Mouse (Mus musculus) stomach, embryonic 15.5 days (tissue): ENCODE measurements at regions not wholly inside any gene's neighbourhood (a gene's known extent, or its start where the extent isn't known, plus 50 kb on each side); places are given as distances from the start of the nearest gene placed in this dataset.
A peak's percentile ranks its signal among the peaks of the same experiment; 100 is the strongest.
"Not testable (repeated sequence)": the region's sequence is repeated elsewhere in the genome, so short reads cannot be mapped to it uniquely, and the experiment has no call there.

Experiments
- ATAC-seq: fragments of 200-750 bp; cut with Nextera tagmentation; 2 replicates; pipeline ENCODE4 v1.8.0; 2017; ENCODE audit warnings: low read depth, moderate number of reproducible peaks, moderate TSS enrichment; ENCODE audit not compliant: insufficient read depth, low FRiP score
- H3K27ac ChIP-seq: fragments of 300-500 bp; sonication (generic); 2 replicates; pipeline ENCODE4 v1.5.1; 2015; ENCODE audit warnings: mild to moderate bottlenecking, inconsistent platforms
- H3K27me3 ChIP-seq: fragments of 300-500 bp; sonication (generic); replicated peaks from 2 replicates; pipeline ENCODE4 v1.6.1; 2015; ENCODE audit warnings: inconsistent platforms
- H3K36me3 ChIP-seq: fragments of 300-500 bp; sonication (generic); 2 replicates; pipeline ENCODE4 v1.6.1; 2015; ENCODE audit warnings: inconsistent platforms
- H3K4me1 ChIP-seq: fragments of 300-500 bp; sonication (generic); 2 replicates; pipeline ENCODE4 v1.6.1; 2015; ENCODE audit warnings: inconsistent platforms
- H3K4me2 ChIP-seq: fragments of 300-500 bp; sonication (generic); 2 replicates; pipeline ENCODE4 v1.6.1; 2015; ENCODE audit warnings: mild to moderate bottlenecking, inconsistent platforms
- H3K4me3 ChIP-seq: fragments of 300-500 bp; sonication (generic); replicated peaks from 2 replicates; pipeline ENCODE4 v1.5.1; 2015; ENCODE audit warnings: inconsistent platforms
- H3K9ac ChIP-seq: fragments of 300-500 bp; sonication (generic); 2 replicates; pipeline ENCODE4 v1.6.1; 2015; ENCODE audit warnings: inconsistent platforms
- H3K9me3 ChIP-seq: fragments of 300-500 bp; sonication (generic); 2 replicates; pipeline ENCODE4 v1.6.1; 2016; ENCODE audit warnings: inconsistent platforms
- WGBS: fragments of 180-500 bp; shearing (Covaris S2); methylation state at CpG from one replicate; pipeline ENCODE4 v1.1.7; 2015; 5-methylcytosine and 5-hydroxymethylcytosine counted together

DNA sequence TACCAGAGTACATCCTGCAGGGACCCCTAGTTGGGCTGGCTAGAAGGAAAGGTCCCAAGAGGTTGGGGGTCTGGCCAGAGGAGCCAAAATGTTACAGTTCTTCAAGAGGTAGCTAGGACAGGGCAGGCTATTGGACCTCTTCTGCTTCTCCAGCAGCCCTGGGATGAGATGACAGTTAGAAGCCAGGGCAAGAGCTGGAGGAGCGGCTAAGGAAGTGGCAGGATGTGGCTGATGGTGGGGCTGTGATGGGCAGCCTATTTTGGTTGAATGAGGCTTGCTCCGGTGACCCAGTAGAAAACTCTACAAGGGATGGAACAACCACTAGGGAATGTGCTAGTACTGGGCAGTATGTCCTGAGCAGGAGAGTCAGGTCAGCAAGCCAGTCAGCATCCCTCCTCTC, 82.8 kb downstream of the Ddx11 start:
- no peak for ATAC-seq
- Histone ChIP-seq H3K27ac (no peak overlapping the region), H3K4me3 (no peak overlapping the region), H3K27me3 (no peaks in the 10 kb centered on the region), H3K36me3 (no peaks in the 10 kb centered on the region), H3K4me1 (no peaks in the 10 kb centered on the region), H3K4me2 (no peak overlapping the region), H3K9ac (no peak overlapping the region), H3K9me3 (no peaks in the 10 kb centered on the region)
- WGBS: 93% methylated on average over 2 of the region's 2 CpGs

DNA sequence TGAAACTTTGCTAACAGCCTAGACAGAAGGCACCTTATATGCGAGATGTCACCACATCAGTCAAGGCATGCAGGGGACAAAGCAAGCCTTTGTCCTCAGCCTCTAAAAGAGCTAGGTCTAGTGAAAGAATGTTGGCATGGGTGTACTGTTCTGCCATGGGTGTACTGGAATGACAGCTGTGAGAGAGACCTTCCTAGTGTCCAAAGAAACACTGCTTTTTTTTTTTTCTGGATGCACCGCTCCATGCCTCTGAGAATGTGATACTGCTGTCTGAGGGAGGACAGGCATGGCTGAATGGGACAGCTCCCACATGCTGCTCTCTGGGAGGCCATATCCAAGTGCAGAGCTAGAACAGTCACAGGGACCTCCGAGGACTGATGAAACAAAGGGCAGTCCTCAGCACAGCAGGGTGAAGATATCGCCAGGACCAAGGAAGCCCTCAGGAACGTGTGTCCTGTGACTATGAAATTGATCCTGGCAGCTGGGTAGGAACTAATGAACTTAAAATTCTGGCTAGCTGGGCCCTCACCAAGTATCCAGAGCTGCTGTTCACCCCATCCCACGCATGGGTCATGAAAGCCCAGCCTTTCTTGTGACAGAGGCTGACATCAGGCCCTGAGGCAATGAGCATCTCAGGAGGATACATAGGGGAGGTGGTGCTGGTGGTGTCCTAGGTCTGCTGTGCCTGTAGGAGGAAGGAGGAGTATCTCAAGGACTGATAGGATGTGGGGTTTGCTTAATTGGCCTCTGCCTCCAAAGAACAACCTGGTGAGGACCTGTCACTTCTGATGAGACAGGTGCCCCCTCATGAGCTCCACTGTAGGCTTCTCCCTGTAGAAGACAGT, 84.6 kb downstream of the Ddx11 start:
- not testable (repeated sequence) for H3K27me3 ChIP-seq, H3K36me3 ChIP-seq, H3K4me3 ChIP-seq, ATAC-seq, H3K27ac ChIP-seq, H3K4me2 ChIP-seq, H3K4me1 ChIP-seq, H3K9ac ChIP-seq, H3K9me3 ChIP-seq
- 66% methylated on average over 6 of the region's 6 CpGs for WGBS

DNA sequence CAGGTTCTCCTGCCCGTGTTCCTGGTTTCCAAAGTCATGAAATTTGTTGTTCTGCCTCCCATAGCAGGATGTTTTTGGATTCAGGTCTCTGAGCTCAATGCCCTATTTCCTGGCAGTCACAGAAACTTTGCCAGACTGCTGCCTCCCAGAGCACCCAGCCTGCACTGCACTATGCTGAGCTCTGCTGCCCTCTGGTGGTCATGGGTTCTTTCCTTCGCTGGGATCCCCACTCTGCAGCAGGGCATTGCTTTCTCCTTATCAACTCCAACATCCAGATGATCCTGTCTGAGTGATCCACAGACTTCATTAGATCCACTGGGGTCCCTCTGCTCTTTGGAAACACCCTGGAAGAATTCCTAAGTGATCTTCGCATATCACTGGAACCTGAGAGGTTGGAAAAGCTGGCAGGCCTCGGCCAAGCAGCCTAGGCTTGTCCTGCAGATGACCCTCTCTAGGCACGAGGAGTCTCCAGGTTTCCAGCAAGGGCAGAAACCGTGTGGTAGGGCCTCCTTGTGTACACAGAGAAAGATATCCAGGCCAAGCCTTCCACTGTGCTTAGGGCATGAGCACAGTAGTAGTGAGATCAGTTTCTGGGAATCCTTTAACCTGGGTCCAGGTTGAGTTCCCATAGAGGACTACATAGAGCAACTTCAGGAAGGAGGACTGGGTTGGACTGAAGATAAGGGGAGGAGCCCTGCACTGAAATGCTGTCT, 85.6 kb downstream of the Ddx11 start:
- H3K27ac ChIP-seq: not testable (repeated sequence)
- ATAC-seq: peak; percentile 68
- WGBS: 35% methylated on average over 4 of the region's 6 CpGs

DNA sequence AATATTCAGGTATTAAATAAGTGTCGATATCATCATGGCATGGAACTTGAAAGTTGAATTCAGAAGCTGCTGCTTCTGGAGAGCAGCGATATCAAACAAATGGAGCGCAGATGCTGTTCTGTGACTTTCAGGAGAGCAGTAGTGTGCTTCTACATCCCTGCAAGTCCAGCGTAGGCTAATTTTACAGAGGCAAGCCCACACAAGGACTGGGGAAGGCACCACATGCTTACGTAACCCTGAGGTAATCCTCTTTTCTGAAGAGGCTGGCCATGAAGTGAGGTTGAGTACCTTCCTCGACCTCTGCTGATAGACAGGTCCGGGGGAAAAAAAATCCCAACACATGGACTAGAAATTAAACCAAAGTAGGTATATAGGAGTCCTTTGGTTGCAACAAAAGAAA, 88.2 kb downstream of the Ddx11 start:
- no peaks in the 10 kb centered on the region for H3K27me3 ChIP-seq
- H3K36me3 ChIP-seq: no peaks in the 10 kb centered on the region
- WGBS: 83% methylated on average over 7 of the region's 7 CpGs
- no peaks in the 10 kb centered on the region for H3K4me1 ChIP-seq
- no peak for ATAC-seq
- H3K4me2 ChIP-seq: no peak overlapping the region
- no peak overlapping the region for H3K9ac ChIP-seq
- no peaks in the 10 kb centered on the region for H3K9me3 ChIP-seq
- no peak overlapping the region for H3K27ac ChIP-seq
- H3K4me3 ChIP-seq: no peak overlapping the region

More for the DNA sequence above, 85.6 kb downstream of the Ddx11 start:
- not testable (repeated sequence) for H3K4me3 ChIP-seq, H3K36me3 ChIP-seq, H3K9me3 ChIP-seq, H3K4me1 ChIP-seq, H3K27me3 ChIP-seq, H3K9ac ChIP-seq, H3K4me2 ChIP-seq

DNA sequence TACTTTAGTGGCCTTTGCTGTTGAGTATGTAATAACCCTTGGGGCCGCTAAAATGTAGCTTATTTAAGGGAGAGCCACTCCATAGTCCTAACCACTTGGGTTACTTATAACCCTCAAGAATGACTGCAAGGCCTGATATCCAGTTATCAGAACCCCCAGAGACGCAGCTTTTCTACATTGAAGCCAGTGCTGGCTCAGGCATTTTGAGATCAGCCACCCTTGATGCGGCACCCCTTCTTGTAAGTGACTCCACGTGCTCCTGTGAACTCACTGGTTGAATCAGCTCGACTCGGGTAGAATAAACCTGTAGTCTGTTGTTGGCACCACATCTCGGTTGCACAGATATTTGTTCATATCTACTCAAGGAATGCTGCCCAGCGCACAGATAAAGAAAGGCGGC, 89.3 kb downstream of the Ddx11 start:
- Histone ChIP-seq H3K9ac (no peak overlapping the region), H3K4me3 (no peak overlapping the region), H3K27ac (no peak overlapping the region), H3K4me1 (no peaks in the 10 kb centered on the region), H3K9me3 (no peaks in the 10 kb centered on the region), H3K27me3 (no peaks in the 10 kb centered on the region), H3K4me2 (no peak overlapping the region), H3K36me3 (no peaks in the 10 kb centered on the region)
- no peak for ATAC-seq
- 90% methylated on average over 9 of the region's 9 CpGs for WGBS

DNA sequence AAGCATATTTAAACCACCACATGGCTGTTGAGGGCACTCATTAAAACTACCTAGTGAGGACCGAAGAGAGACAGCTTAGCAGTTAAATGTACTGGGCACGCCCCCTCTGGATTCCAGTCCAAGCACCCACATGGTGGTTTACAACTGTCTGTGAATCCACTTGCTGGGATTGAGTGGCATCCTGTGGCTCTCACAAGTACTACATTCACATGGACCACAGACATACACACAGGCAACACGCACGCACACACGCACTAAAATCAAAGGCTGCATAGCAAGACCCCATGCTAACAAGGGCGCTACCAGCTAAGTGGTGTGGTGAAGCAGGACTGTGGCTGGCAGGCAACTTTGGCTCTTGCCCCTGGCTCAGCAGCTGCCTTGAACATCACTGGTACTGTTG, 95.0 kb downstream of the Ddx11 start:
- H3K27ac ChIP-seq: no peak overlapping the region
- no peaks in the 10 kb centered on the region for H3K27me3 ChIP-seq
- H3K4me2 ChIP-seq: no peak overlapping the region
- 91% methylated on average over 6 of the region's 6 CpGs for WGBS
- H3K36me3 ChIP-seq: no peaks in the 10 kb centered on the region
- H3K4me1 ChIP-seq: no peaks in the 10 kb centered on the region
- ATAC-seq: no peak
- no peaks in the 10 kb centered on the region for H3K9me3 ChIP-seq
- H3K9ac ChIP-seq: no peak overlapping the region
- H3K4me3 ChIP-seq: no peak overlapping the region

DNA sequence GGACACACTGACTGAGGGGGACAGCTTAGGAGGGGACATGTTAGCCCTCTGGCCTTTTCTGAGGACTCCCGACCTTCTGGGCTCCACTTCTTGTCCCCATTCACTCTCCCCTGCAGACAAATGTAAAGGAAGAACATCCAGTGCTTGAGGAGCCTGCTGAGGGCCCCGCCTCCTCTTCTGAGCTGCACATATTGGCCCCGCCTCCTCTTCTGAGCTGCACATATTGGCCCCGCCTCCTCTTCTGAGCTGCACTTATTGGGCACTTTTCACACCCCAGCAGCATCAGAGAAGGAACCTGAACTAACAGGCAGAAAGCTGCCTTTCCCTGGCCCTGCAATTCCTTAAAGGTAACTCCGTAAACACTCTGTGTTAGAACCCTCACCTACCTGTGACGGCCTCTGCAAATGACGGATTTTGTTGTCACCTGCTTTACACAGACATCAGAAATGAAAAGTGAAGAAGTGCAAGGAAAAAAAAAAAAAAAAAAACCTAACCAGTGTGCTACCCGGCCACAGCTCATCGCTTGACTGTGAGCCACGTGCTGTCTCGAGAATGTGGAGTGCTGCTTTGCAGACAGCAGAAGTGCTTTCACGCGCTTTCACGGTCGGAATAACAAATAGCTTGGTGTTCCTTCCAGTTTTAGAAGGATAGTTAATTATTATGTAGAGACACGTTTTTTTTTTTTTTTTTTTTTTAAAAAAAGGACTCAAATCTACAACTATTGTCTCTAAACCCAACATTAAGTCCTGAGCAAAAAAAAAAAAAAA, 96.5 kb downstream of the Ddx11 start:
- H3K4me1 ChIP-seq: no peaks in the 10 kb centered on the region
- ATAC-seq: no peak
- no peak overlapping the region for H3K4me2 ChIP-seq
- no peaks in the 10 kb centered on the region for H3K27me3 ChIP-seq
- no peak overlapping the region for H3K4me3 ChIP-seq
- H3K36me3 ChIP-seq: no peaks in the 10 kb centered on the region
- no peak overlapping the region for H3K27ac ChIP-seq
- H3K9me3 ChIP-seq: no peaks in the 10 kb centered on the region
- WGBS: 62% methylated on average over 16 of the region's 16 CpGs
- H3K9ac ChIP-seq: no peak overlapping the region

DNA sequence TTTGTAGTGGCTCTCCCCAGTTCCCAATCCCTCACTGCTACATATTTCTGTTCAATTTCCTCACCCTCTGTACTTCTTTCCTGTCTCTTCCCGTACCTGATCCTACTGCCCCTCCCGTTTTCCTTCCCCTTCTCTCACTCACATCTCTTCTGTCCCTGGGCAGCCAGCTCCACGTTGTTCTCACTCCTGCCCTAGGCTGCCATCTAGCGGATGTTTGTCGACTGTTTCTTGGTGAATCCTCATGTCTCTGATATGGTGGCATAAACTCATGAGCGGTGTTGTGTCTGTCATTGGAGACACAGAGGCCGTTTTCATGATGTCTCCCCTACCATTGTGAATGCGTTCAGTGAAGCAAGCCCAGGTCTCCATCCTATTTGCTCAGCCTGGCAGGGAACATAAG, 97.9 kb downstream of the Ddx11 start:
- 11% methylated on average over 8 of the region's 8 CpGs for WGBS
- Histone ChIP-seq H3K4me2 (no peak overlapping the region), H3K4me1 (no peaks in the 10 kb centered on the region), H3K27ac (no peak overlapping the region), H3K9me3 (no peaks in the 10 kb centered on the region), H3K4me3 (no peak overlapping the region), H3K27me3 (no peaks in the 10 kb centered on the region), H3K9ac (no peak overlapping the region), H3K36me3 (no peaks in the 10 kb centered on the region)
- ATAC-seq: peak; percentile 56; the same call in 1 of the 2 replicates

DNA sequence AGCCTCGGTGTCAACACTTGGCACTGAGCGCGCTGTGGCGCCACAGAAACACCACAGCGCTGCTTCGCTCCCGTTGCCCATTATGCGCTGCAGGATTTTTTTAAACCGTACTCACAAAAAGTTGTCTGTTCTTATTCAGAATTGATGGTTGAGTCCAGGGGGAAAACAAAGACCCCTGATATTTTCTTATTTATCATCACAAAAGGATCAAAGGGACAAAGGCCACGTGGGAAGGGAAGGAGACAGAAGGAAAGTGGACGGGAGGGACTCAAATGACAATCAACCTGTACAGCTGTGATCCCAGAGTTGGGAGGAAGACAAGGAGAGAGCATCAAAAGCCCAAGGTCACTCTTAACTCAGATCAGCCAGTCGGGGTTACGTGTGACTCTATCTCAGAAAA, 100.4 kb downstream of the Ddx11 start:
- 90% methylated on average over 13 of the region's 13 CpGs for WGBS
- no peaks in the 10 kb centered on the region for H3K36me3 ChIP-seq
- no peaks in the 10 kb centered on the region for H3K4me1 ChIP-seq
- no peaks in the 10 kb centered on the region for H3K27me3 ChIP-seq
- no peak for ATAC-seq
- H3K4me2 ChIP-seq: no peak overlapping the region
- no peaks in the 10 kb centered on the region for H3K9me3 ChIP-seq
- H3K9ac ChIP-seq: no peak overlapping the region
- H3K4me3 ChIP-seq: no peak overlapping the region
- no peak overlapping the region for H3K27ac ChIP-seq

DNA sequence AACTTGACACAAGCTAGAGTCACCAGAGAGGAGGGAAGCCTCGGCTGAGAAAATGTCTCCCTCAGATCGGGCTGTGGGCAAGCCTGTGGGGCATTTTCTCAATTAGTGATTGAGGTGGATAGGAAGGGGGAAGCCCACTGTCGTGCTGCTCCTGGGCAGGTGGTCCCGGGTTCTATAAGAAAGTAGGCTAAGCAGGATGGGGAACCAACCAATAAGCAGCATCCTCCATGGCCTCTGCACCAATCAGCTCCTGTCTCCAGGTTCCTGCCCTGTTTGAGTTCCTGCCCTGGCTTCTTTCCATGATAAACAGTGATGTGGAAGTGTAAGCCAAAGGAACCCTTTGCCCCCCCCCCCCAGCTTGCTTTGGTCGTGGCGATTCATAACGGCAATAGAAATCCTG, 100.9 kb downstream of the Ddx11 start:
- Histone ChIP-seq H3K4me2 (no peak overlapping the region), H3K4me1 (no peaks in the 10 kb centered on the region), H3K4me3 (no peak overlapping the region), H3K27ac (no peak overlapping the region), H3K36me3 (no peaks in the 10 kb centered on the region), H3K27me3 (no peaks in the 10 kb centered on the region), H3K9me3 (no peaks in the 10 kb centered on the region), H3K9ac (no peak overlapping the region)
- ATAC-seq: no peak
- 44% methylated on average over 7 of the region's 7 CpGs for WGBS

DNA sequence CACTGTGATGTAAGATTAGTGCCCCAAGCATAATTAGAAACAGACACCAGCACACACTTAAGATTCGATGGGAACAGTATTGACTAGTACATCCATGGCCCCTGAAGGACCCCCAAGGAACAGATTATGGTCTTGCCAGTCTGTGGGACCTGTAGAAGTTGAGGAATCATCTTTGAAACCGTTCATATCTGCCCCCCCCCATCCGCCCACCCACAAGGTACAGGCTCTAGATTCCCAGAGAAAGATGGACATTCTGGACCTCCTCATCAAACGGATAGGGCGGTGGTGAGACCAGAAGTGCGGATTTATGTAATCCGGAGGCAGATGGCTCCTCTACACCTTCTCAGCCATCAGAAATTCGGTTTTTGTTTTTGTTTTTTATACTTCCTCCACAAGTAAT, 109.1 kb downstream of the Ddx11 start:
- Histone ChIP-seq H3K4me1 (no peaks in the 10 kb centered on the region), H3K9ac (no peak overlapping the region), H3K27ac (no peak overlapping the region), H3K36me3 (no peaks in the 10 kb centered on the region), H3K4me3 (no peak overlapping the region), H3K4me2 (no peak overlapping the region), H3K9me3 (no peaks in the 10 kb centered on the region), H3K27me3 (no peaks in the 10 kb centered on the region)
- WGBS: 84% methylated on average over 8 of the region's 8 CpGs
- ATAC-seq: no peak

DNA sequence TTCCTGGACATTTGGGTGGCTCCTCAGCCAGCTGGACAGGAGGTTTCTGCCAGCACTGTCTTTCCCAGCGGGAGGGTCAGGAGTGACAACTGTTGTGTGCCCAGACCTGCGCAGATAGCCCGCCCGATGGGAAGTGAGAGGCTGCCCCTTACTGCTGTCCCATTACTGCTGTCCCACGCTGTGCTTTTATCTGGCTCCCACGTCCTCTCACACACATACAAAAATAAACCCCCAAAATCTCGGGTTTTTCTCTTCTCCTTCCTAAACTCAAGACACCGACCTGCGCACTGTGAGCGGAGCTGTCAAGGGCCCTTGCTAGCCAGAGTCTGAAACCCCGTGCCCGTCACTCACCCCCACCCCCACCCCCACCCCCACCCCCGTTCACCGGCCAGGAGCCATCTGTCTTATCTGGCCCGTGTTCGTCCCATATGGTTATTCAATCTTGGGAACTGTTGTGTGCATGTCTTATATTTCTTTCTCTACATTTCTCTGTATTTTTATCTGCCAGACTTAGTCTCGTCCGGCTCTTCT, 109.6 kb downstream of the Ddx11 start:
- Histone ChIP-seq H3K27ac (no peak overlapping the region), H3K27me3 (no peaks in the 10 kb centered on the region), H3K36me3 (no peaks in the 10 kb centered on the region), H3K4me2 (no peak overlapping the region), H3K9ac (no peak overlapping the region), H3K9me3 (no peaks in the 10 kb centered on the region), H3K4me1 (no peaks in the 10 kb centered on the region), H3K4me3 (no peak overlapping the region)
- ATAC-seq: no peak
- WGBS: 63% methylated on average over 18 of the region's 18 CpGs
